Mouse (Mus musculus): ENCODE results near the gene Zbtb46.

DNA sequence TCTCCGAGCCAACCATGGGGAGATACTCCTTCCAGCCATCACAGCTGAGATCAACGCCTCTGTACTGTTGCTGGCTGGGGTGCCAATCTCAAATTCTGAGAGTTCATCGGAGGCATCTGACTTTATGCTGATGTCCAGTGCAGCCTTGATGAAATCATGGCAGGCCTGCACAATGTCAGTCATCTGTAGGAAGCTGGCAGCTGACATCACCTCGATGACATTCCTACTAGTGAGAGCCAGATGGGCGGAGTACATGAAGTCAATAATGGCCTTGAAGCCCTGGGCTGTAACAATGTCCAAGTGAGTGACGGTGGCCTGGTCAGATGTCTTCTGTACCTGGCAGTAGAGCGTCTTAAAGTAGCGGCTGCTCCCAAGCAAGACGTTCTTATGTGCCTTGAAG is 35.4 kb downstream of the Zbtb46 start:
- TF ChIP-seq CTCF (conservative IDR thresholded peaks at IDR 0.05; ENCODE audit: insufficient read depth, insufficient read length, low read depth, low read length) (no peak), POLR2A (IDR thresholded peaks at IDR 0.05; ENCODE audit: low read depth, low read length) (no peak)

All from kidney, adult 2 months (tissue).